Mouse (Mus musculus) urinary bladder, postnatal 10 days (tissue): ENCODE measurements around the gene Gls2.
"Not testable (repeated sequence)": the region's sequence is repeated elsewhere in the genome, so short reads cannot be mapped to it uniquely, and the experiment has no call there.

Experiments used
- DNase-seq: peaks from one replicate; pipeline ENCODE4 v3.0.0; 2022; ENCODE audit warnings: low spot score

Gls2 gene

DNA sequence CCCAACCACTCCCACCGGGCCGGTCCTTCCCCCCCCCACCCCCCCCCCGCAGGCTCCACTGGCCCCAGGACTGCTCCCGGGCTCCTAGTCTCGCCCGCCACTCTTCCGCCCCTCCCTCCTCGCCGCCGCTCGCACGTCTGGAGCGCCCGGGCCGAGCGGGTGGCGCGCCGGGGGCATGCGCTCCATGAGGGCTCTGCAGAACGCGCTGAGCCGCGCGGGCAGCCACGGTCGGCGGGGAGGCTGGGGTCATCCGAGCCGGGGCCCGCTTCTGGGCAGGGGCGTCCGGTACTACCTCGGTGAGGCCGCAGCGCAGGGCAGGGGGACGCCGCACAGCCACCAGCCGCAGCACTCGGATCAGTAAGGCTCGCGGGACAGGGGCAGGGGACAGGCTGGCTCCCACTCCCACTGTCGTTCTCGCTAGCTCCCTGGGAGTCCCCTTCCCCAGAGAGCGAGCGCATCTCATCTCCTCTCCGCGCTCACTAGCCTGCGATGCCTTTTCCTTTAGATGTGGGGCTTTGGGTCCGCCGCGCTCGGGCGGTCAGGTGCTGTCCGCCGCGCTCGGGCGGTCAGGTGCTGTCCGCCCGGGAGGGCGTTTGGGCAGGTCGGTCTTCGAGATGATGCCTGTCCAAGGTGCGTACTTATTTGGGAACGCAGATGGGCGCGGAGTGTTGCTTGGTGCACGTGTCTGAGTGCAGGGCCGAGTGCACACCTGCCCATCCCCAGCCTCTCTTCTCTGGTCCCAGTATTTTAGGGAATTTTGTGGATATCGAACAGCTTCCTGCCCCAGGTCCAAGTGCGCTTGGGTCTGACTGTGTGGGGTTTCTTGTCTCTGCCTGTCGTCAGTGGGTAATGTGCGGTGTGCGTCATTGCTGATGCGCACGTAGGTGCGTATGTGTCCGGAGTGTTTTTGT, 549 bp downstream of the Gls2 start:
- DNase-seq, result no peak

DNA sequence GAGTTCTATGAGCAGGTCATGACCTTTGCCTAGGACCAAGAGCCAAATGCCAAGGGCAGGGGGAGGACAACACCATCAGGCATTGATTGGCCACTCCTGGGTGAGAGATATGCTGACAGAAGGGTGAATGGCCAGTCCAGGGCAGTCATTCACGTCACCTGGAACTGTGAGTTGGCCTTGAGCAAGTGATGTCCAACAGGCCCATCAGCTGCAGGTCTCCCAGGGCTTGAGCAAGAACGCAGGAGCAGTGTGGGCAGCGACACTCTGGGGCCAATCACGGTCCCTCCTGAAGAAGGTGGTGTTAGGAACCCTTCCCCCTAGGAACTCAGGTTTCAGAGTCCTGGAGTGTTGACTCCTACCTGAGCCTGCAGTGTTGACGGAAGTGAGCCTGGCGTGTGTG, 7.6 kb downstream of the Gls2 start:
- DNase-seq, result no peak

DNA sequence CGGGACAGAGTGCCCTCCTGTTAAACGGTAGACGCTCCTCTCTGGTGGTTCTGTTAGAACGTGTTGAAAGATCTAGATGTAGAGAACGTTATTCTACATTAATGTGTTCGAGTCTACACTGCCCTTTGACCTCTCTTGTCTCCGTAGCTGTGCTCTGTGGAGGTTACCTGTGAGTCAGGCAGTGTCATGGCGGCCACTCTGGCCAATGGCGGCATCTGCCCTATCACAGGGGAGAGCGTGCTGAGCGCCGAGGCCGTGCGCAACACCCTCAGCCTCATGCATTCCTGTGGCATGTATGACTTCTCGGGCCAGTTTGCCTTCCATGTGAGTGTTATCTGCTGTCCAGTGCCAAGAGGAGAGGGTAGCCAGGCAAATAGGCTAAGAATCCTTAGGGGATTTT, 10.7 kb downstream of the Gls2 start:
- no peak for DNase-seq

DNA sequence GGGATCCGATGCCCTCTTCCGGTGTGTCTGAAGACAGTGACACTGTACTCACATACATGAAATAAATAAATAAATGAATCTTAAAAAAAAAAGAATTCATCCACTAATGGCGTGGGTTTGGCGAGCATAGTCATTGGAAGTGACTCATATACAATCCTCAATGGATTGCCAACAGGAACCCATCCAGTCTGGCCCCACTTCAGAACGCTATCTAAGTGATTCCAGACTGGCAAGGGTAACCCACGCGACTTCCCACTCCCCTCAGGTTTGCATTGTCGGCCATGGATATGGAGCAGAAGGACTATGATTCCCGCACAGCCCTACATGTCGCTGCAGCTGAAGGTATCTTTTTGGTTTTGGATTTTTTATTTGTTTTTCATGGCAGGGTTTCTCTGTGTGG, 14.1 kb downstream of the Gls2 start:
- no peak for DNase-seq

DNA sequence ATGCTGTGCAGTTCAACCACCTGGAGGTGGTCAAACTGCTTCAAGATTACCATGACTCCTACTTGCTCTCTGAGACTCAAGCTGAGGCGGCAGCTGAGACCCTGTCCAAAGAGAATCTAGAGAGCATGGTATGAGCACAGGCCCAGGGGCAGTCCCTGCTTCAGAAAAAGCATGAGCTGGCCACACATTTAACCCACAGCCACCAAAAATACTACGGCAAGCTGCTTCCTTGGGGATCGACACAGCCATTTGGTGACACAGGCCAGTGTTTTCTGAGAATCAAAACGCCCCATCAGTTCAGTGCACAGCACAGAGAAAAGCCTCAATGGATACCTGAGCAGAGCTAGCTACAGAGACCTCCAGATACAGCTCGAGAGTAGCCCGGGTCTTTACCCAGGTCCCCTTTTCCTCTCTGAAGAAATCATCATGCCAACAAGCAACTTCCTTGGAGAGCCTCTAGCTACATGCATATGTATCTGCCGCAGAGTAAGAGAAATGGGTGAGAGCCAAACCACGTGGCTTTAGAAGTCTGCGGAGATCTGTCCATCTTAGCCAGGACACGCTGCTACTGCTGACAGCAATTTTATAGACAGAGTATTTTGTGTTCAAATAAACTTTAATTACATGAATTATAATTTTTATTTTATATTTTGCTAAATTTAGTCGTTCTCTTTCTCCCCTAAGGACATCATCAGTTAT, 15.2 kb downstream of the Gls2 start:
- DNase-seq, result no peak

DNA sequence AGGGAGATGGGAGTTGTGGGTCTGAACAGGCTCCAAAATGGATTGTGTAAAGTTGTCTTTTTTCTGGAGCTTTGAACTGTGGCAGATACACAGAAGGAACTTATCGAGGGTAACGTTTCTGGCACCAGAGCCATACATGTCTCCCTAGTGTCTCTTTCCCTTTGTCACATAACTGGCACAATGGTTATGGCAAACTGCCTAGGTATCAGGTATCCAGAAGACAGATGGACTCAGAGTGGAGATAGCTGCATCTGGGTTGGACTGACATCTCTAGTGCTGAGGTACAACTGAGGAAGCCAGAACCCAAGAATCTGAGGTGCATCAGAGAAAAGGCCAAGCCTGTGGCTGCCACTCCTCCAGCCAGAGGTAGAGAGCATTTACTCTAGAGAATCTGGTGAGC, 15.9 kb downstream of the Gls2 start:
- DNase-seq, result no peak

DNA sequence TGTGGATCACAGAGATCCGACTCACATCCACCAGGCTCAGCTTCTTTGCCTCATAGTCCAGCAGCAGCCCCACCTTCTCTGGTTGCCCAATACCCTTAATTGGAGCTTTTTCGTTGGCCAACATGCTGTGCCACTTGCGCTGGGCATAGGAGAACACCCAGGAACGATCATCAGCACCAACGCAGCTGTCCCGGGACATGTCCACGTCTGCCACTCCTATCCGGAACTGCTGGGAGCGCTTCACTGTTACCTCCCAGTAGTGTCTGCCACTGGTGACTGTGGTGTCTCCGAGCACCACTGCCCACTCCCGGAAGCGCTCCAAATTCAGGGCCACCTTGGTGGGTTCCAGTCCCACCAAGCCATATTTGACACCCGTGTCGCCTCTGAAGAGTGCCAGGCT, 16.7 kb downstream of the Gls2 start:
- no peak for DNase-seq

DNA sequence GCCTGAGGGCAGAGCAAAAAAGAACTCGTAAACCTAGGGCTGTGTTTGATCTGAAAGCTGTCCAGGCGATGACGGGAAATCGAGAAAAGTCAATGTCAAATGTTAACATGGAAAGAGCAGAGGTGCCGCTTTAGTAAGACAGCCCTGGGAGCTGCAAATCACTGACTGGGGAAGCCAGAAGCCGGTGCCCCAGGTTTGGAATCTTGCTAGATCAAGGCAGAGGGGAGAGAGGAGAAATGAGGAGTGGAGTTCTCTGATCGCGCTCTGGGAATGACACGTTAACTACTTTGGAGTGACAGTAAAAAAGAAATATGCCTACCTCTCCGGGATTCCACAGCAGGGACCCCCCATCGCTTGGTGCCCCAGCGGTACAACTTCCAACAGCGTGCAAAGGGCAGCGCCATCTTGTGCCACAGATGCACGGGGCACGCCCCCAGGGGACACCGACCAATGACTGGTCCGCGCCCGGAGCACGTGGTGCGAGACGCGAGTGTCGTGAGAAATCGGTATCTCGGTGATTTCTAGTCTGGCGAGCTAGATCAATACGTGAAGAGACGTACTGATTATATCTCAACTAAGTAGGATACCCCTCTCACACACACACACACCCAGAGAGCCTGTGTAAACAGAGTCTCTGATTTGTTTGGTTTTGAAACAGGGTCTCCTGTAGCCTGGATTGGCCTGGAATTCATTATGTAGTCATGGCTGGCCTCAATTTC, 17.3 kb downstream of the Gls2 start, which contains the start of gene Spryd4:
Gene Spryd4, minus strand, starts transcription at position 418 of the 719 bp plus-strand sequence.
- peak; percentile 61 for DNase-seq

DNA sequence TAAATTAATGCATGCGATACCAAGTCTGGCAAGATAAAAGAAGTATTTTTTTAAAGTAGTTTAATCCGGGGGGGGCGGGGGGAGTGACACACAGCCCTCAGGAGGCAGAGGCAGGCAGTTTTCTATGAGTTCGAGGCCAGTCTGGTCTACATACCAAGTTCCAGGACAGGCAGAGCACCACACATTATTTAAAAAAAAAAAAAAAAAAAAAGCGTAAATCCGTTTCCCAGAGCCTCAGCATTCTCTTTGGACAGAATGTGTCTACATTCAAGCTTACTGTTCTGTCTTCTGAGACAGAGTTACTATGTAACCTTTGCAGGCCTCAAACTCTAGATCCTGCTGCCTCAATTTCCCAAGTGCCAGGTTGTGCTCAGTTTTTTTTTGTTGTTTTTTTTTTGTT, 17.9 kb downstream of the Gls2 start:
- no peak for DNase-seq

DNA sequence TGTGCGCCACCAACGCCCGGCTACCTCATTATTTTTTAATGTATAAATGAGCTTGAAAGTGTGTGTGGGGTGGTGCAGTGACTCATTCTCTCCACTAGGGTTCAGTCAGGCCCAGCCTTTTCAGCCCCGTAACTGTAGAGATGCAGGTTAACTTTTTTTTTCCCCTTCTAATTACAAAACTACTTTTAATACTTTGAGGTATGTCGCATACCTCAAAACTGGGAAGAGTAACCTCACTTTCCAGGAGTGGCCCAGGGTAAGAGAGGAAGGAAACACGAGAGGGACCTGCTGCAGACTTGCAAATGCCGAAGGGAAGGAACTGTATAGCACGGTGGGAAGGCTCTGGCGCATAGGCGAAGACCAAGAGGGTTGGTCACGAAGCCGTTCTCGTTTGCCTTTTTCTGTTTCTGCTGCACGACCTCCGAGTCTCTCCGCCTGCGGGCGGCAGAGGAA, 18.6 kb downstream of the Gls2 start:
- no peak for DNase-seq

DNA sequence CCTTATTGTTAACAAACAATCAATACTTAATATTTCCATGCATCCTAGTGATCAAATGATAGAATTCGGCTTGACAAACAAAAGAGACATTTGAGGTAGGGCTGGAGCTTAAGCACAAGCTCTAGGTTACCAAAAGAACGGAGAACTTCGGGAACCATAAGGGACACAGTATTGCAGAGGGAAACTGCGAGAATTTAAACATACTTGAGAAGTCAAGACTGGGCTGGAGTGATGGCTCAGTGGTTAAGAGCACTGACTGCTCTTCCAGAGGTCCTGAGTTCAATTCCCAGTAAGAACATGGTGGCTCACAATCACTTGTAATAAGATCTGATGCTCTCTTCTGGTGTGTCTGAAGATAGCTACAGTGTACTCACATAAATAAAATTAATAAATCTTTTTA, 19.9 kb downstream of the Gls2 start:
- not testable (repeated sequence) for DNase-seq

DNA sequence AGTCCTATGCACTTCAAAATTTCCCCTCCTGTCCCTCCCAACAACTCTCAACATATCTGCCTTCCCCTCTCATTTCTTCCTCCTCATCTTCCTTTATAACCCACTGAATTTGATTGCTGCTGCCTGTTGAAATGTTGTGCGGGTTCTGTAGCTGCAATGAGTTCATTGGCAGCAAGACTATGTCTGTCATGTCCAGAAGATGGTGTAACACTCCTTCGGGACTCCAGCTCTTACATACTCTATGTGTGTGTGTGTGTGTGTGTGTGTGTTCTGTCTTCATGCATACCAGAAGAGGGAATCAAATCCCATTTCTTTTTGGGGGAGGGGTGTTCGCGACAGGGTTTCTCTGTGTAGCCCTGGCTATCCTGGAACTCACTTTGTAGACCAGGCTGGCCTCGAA, 20.7 kb downstream of the Gls2 start:
- no peak for DNase-seq

DNA sequence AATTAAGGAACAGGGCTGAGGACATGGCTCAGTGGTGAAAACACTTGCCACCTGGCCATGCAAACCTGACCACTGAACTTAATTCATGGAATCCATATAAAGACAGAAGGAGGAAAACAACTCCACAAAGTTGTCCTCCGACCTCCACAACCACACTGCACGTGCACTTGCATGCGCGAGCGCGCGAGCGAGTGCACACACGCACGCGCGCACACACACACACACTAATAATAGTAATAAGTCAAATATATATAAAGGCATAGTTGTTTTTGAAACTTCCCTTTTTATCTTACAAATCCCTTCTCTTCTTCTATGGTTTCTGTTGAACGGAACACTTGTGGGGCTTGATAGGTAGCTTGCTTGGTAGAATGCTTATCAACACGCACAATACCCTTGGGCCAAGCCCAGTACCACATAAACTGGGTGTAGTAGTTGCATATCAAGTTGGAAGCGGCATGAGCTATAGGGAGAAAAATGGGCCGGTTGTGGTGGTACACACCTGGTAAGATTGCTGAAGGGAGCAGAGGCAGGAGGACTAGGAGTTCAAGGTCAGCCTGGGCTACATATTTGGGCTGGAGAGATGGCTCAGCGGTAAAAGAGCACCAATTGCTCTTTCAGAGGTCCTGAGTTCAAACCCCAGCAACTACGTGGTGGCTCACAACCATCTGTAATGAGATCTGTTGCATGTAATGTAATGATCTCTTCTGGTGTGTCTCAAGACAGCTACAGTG, 24.3 kb downstream of the Gls2 start:
- DNase-seq, result no peak

DNA sequence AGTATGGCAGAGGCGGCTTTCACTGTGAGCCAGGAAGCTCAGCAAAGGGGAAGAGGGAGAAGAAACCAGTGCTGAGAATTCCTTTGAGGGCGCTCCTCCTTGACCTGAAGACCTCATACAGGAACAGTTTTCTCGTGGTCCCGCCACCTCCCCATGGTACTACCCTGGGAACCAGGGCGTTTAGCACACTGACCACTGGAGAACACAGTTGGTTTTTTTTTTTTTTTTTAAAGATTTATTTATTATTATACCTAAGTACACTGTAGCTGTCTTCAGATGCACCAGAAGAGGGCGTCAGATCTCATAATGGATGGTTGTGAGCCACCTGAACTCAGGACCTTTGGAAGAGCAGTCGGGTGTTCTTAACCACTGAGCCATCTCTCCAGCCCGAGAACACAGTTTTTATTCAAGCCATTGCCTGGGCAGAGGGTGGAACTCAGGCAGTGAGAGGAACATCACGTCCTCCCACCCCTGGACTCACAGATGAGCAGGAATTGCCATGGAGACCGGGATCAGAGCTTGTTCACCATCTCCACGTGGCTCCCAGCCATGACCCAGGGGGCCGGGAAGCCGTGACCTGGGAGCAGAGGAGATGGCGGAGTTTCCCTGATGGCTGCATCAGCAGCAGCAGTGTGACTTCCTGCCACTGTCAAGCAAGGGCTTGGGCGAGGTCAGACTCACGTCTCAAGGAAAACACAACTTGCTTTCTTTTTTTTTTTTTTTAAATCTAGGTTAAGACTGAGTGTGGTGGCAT, 27.5 kb downstream of the Gls2 start:
- DNase-seq, result no peak

DNA sequence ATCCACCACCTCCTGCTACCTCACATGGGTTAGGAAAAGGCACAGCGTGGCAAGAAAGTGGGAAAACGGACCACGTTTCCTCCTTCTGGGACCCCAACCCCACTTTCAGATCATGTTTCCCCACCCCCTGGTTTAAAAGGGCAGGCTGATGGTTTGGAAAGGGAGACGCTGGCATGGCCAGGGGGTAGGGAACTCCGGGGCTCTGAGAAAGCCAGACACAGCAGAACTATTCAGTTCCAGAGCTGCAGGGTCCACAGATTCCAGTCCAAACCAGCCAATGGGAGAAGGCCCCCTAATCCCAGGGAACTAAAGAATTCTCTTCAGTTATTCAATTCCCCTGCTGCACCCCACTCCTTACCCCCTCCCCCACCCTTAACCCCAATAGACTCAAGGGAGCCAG, 30.8 kb downstream of the Gls2 start:
- DNase-seq, result no peak

DNA sequence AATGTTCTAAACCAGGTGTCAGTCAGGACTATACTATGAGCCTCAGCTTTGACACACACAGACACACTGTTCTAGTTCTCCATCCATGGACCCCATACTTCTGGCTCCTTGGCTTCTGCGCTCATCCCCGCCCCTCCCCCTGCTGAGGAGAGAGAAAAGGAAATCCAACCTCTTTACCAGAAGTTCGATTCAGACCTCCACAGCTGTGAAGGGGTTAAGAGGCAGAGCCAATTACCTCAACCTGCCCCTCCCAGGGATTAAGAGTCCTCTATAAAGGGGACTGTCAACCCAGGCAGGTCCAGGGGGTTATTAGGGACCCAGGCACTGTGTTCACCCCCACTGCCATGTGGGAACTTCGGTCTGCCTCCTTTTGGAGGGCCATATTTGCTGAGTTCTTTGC, 31.3 kb downstream of the Gls2 start, which contains the start of gene Mip:
Gene Mip, plus strand, starts transcription at position 301 of the 400 bp plus-strand sequence.
- no peak for DNase-seq

DNA sequence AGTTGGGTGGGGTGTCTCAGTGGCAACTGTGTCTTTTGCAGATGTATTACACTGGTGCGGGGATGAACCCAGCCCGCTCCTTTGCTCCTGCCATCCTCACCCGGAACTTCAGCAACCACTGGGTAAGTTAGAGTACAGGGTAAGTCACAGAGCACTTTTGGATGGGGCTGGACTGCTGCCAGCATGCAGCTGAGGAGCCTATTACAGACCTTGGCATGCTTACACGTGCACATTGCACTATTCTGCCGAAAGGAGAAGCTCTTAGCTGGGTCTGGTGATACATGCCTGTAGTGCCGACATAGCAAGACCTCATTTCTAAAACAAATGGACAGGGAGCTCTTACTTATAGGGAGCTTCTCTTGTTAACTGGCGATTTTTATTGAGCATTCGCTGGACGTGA, 33.3 kb downstream of the Gls2 start:
- no peak for DNase-seq

DNA sequence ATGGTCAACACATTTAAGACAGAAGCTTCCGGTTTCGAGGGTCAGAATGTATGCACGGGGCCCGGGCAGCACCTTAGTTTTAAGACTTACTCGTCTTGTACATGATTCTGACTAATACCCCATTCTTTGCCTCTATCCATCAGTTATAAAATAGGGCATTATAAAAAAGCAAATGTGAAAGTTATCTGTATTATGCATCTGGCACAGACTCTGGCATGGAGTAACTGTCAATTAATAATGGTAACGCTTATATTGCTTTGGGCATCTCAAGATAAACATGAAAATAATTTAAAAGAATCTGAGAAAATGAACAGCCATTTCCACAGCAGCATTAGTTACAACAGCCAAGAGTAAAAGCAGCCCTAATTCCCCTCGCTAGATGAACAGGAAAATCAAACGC, 33.8 kb downstream of the Gls2 start:
- DNase-seq, result no peak

DNA sequence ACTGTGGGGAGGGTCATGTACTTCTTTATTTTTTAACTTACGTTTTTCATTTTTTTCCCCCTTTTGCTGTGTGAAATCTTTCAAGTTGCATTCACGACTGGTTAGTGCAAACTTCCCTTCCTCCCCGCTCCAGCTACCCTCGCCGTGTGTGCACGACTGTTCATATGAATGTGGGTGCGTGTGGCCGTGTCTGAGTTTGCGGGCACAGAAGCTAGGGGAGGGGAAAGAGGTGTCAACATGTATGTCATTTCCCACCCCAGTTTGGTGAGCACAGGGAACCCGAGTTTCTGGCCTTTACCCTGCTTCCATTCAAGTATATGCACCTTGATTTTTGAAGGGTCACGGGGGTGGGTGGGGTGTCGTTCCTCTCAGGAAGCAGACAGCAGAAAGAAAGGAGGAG, 36.3 kb downstream of the Gls2 start:
- no peak for DNase-seq

DNA sequence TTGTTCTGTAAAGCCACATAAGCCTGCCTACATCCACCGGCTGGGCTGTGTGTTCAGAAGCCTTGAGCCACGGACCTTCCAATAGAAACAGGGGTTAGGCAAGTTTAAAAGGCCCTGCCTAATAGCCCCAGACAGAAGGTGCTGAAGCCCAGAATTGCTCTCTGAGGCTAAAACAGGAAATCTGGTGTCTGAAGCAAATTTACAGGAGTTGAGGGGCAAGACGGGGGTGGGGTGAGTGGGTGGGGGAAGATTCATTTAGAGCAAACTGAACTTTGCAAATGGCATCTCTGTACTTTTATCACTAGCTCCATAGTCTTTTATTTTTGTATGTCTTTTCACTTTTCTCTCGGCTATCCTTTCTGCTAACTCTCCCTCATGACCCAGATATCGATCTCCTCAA, 36.9 kb downstream of the Gls2 start:
- DNase-seq, result no peak
